Mouse (Mus musculus): ENCODE data around the gene Incenp.
"Not testable (repeated sequence)": the region's sequence is repeated elsewhere in the genome, so short reads cannot be mapped to it uniquely, and the experiment has no call there.

The Incenp gene

GRCm38 (mm10) chr19:9918176-9918861 lies 19.0 kb upstream of the Incenp start:
- no peak for DNase-seq (ENCODE audit: extremely low spot score, low spot score)

- DNase-seq (ENCODE audit: extremely low spot score, low spot score) = no peak
Observed at GRCm38 (mm10) chr19:9917727-9918126, 18.4 kb upstream of the Incenp start.

- DNase-seq (ENCODE audit: extremely low spot score, low spot score) = peak; percentile 76
Observed at GRCm38 (mm10) chr19:9915935-9916334, 16.6 kb upstream of the Incenp start.

- DNase-seq (ENCODE audit: extremely low spot score, low spot score) = no peak
Observed at GRCm38 (mm10) chr19:9914346-9914745, 15.0 kb upstream of the Incenp start.

GRCm38 (mm10) chr19:9913784-9914183 lies 14.4 kb upstream of the Incenp start:
- DNase-seq (ENCODE audit: extremely low spot score, low spot score) = no peak

- peak; percentile 38 for DNase-seq (ENCODE audit: extremely low spot score, low spot score)
Observed at GRCm38 (mm10) chr19:9911314-9911754, 12.0 kb upstream of the Incenp start.

GRCm38 (mm10) chr19:9909351-9909750 lies 10.0 kb upstream of the Incenp start:
- DNase-seq (ENCODE audit: extremely low spot score, low spot score) = no peak

- not testable (repeated sequence) for DNase-seq (ENCODE audit: extremely low spot score, low spot score)
Observed at GRCm38 (mm10) chr19:9900696-9901095, 1.3 kb upstream of the Incenp start.

GRCm38 (mm10) chr19:9899780-9900146 lies 412 bp upstream of the Incenp start:
- DNase-seq (ENCODE audit: extremely low spot score, low spot score) = no peak

- DNase-seq (ENCODE audit: extremely low spot score, low spot score) = peak; percentile 44
Observed at GRCm38 (mm10) chr19:9898339-9899066, 848 bp downstream of the Incenp start.

GRCm38 (mm10) chr19:9896067-9896466 lies 3.3 kb downstream of the Incenp start:
- DNase-seq (ENCODE audit: extremely low spot score, low spot score) = no peak

GRCm38 (mm10) chr19:9886771-9887170 lies 12.6 kb downstream of the Incenp start:
- no peak for DNase-seq (ENCODE audit: extremely low spot score, low spot score)

GRCm38 (mm10) chr19:9886348-9886747 lies 13.0 kb downstream of the Incenp start:
- DNase-seq (ENCODE audit: extremely low spot score, low spot score) = no peak

GRCm38 (mm10) chr19:9878186-9878835 lies 21.0 kb downstream of the Incenp start:
- no peak for DNase-seq (ENCODE audit: extremely low spot score, low spot score)

GRCm38 (mm10) chr19:9865466-9865865 lies 33.9 kb downstream of the Incenp start:
- no peak for DNase-seq (ENCODE audit: extremely low spot score, low spot score)

- no peak for DNase-seq (ENCODE audit: extremely low spot score, low spot score)
Observed at GRCm38 (mm10) chr19:9864856-9865255, 34.5 kb downstream of the Incenp start.

- not testable (repeated sequence) for DNase-seq (ENCODE audit: extremely low spot score, low spot score)
Observed at GRCm38 (mm10) chr19:9860821-9861220, 38.5 kb downstream of the Incenp start.

GRCm38 (mm10) chr19:9849368-9850075 lies 49.8 kb downstream of the Incenp start:
- not testable (repeated sequence) for DNase-seq (ENCODE audit: extremely low spot score, low spot score)

GRCm38 (mm10) chr19:9847262-9847661 lies 52.1 kb downstream of the Incenp start, which contains the start of gene Scgb2a2:
Gene Scgb2a2, plus strand, starts transcription at chr19:9847562.
- DNase-seq (ENCODE audit: extremely low spot score, low spot score) = no peak

- no peak for DNase-seq (ENCODE audit: extremely low spot score, low spot score)
Observed at GRCm38 (mm10) chr19:9837341-9837715, 62.0 kb downstream of the Incenp start.

- DNase-seq (ENCODE audit: extremely low spot score, low spot score) = not testable (repeated sequence)
Observed at GRCm38 (mm10) chr19:9836581-9837340, 62.6 kb downstream of the Incenp start.
